Mouse (Mus musculus) MEL (cell line): ENCODE measurements around the gene Cntn5. TPM values are rescaled to one million over a fixed set of nuclear protein-coding genes. Genes with fewer than 3 reads are reported as not detected.

Source experiments
- DNase-seq: peaks from one replicate; pipeline ENCODE4 v3.0.0; 2011; ENCODE audit warnings: low read depth, low spot score
- H3K27ac ChIP-seq: 2 replicates; pipeline ENCODE4 v1.5.1; 2012; ENCODE audit warnings: low read depth, mild to moderate bottlenecking, control low read depth, low read length, moderate library complexity; ENCODE audit not compliant: control insufficient read depth
- H3K27me3 ChIP-seq, 2 experiments: fragments of 150-350 bp in 1 of 2; sonication (generic) in 1 of 2; 2 replicates each; pipeline ENCODE4 v1.6.1; 2012; ENCODE audit warnings: low read length in 2 of 2, mild to moderate bottlenecking in 2 of 2, improper control_type of control experiment in 1 of 2, moderate library complexity in 1 of 2; ENCODE audit not compliant: insufficient read depth in 2 of 2, control insufficient read depth in 1 of 2
- H3K36me3 ChIP-seq, 2 experiments: 2 replicates each; pipeline ENCODE4 v1.6.1; 2012 to 2014; ENCODE audit warnings: low read length in 2 of 2, improper control_type of control experiment in 1 of 2, inconsistent platforms in 1 of 2, mild to moderate bottlenecking in 1 of 2; ENCODE audit not compliant: insufficient read depth in 2 of 2, control insufficient read depth in 1 of 2
- H3K4me1 ChIP-seq, 2 experiments: fragments of 150-350 bp in 1 of 2; sonication (generic) in 1 of 2; 2 replicates each; pipeline ENCODE4 v1.6.1; 2012; ENCODE audit warnings: low read length in 2 of 2, improper control_type of control experiment in 1 of 2, mild to moderate bottlenecking in 1 of 2; ENCODE audit not compliant: insufficient read depth in 2 of 2, control insufficient read depth in 1 of 2
- H3K4me3 ChIP-seq, 2 experiments: fragments of 150-350 bp in 1 of 2; sonication (generic) in 1 of 2; 2 replicates each; pipeline ENCODE4 v1.5.1; 2012; ENCODE audit warnings: low read depth in 2 of 2, low read length in 2 of 2, mild to moderate bottlenecking in 2 of 2, moderate library complexity in 2 of 2, control low read depth in 1 of 2, improper control_type of control experiment in 1 of 2; ENCODE audit not compliant: control insufficient read depth in 1 of 2, insufficient read depth in 1 of 2
- H3K79me2 ChIP-seq: 2 replicates; pipeline ENCODE4 v1.6.1; 2012; ENCODE audit warnings: mild to moderate bottlenecking, low read length, moderate library complexity; ENCODE audit not compliant: control insufficient read depth, poor library complexity, insufficient read depth
- H3K9ac ChIP-seq: 2 replicates; pipeline ENCODE4 v1.6.1; 2012; ENCODE audit warnings: low read depth, mild to moderate bottlenecking, control low read depth, low read length, moderate library complexity; ENCODE audit not compliant: control insufficient read depth, poor library complexity, severe bottlenecking
- H3K9me3 ChIP-seq: fragments of 150-350 bp; sonication (generic); replicated peaks from 2 replicates; pipeline ENCODE4 v1.6.1; 2012; ENCODE audit warnings: mild to moderate bottlenecking, low read length, improper control_type of control experiment, moderate library complexity; ENCODE audit not compliant: insufficient read depth
- CHD2 ChIP-seq: IDR thresholded peaks from 2 replicates; pipeline ENCODE4 v1.6.1; 2011; ENCODE audit warnings: low read length, improper control_type of control experiment
- CTCF ChIP-seq, 3 experiments: IDR thresholded peaks in 2 of 3; conservative IDR thresholded peaks in 1 of 3; 2 replicates each; pipeline ENCODE4 v1.5.1; 2011 to 2012; ENCODE audit warnings: low read length in 3 of 3, low read depth in 2 of 3, mild to moderate bottlenecking in 2 of 3, improper control_type of control experiment in 1 of 3, inconsistent platforms in 1 of 3, mixed read lengths in 1 of 3, moderate library complexity in 1 of 3; ENCODE audit not compliant: control insufficient read depth in 1 of 3, insufficient read depth in 1 of 3, poor library complexity in 1 of 3, severe bottlenecking in 1 of 3
- ELF1 ChIP-seq: IDR thresholded peaks from 2 replicates; pipeline ENCODE4 v1.6.1; 2014; ENCODE audit warnings: low read depth, mild to moderate bottlenecking, inconsistent platforms, low read length, improper control_type of control experiment, moderate library complexity
- EP300 ChIP-seq, 2 experiments: IDR thresholded peaks; 2 replicates each; pipeline ENCODE4 v1.6.1; 2011; ENCODE audit warnings: improper control_type of control experiment in 2 of 2, low read length in 2 of 2, low read depth in 1 of 2, mild to moderate bottlenecking in 1 of 2
- GABPA ChIP-seq: IDR thresholded peaks from 2 replicates; pipeline ENCODE4 v1.6.1; 2012; ENCODE audit warnings: low read depth, mild to moderate bottlenecking, inconsistent platforms, low read length, improper control_type of control experiment, moderate library complexity
- GATA1 ChIP-seq: IDR thresholded peaks from 2 replicates; pipeline ENCODE4 v1.6.1; 2011; ENCODE audit warnings: low read depth, low read length, improper control_type of control experiment
- JUND ChIP-seq: IDR thresholded peaks from 2 replicates; pipeline ENCODE4 v1.6.1; 2011; ENCODE audit warnings: low read depth, mild to moderate bottlenecking, improper control_type of control experiment, low read length
- MAFK ChIP-seq: IDR thresholded peaks from 2 replicates; pipeline ENCODE4 v1.6.1; 2011; ENCODE audit warnings: low read depth, mild to moderate bottlenecking, low read length, improper control_type of control experiment, borderline replicate concordance
- MEF2A ChIP-seq: IDR thresholded peaks from 2 replicates; pipeline ENCODE4 v1.6.1; 2014; ENCODE audit warnings: low read depth, mild to moderate bottlenecking, inconsistent platforms, low read length, improper control_type of control experiment; ENCODE audit not compliant: poor library complexity, insufficient replicate concordance, severe bottlenecking; ENCODE audit errors: extremely low read depth
- MYC ChIP-seq: IDR thresholded peaks from 2 replicates; pipeline ENCODE4 v1.6.1; 2011; ENCODE audit warnings: low read depth, mild to moderate bottlenecking, low read length, improper control_type of control experiment, moderate library complexity
- NELFE ChIP-seq: IDR thresholded peaks from 2 replicates; pipeline ENCODE4 v1.6.1; 2011; ENCODE audit warnings: low read depth, low read length, improper control_type of control experiment
- POLR2A ChIP-seq, 2 experiments: IDR thresholded peaks; 2 replicates each; pipeline ENCODE4 v1.6.1; 2011 to 2012; ENCODE audit warnings: low read length in 2 of 2, mild to moderate bottlenecking in 2 of 2, control low read depth in 1 of 2, improper control_type of control experiment in 1 of 2, low read depth in 1 of 2, moderate library complexity in 1 of 2; ENCODE audit not compliant: control insufficient read depth in 1 of 2, insufficient read depth in 1 of 2, poor library complexity in 1 of 2
- POLR2AphosphoS2 ChIP-seq: IDR thresholded peaks from 2 replicates; pipeline ENCODE4 v1.6.1; 2011; ENCODE audit warnings: low read length, improper control_type of control experiment
- POLR2AphosphoS5 ChIP-seq: IDR thresholded peaks from 2 replicates; pipeline ENCODE4 v1.6.1; 2012; ENCODE audit warnings: low read depth, borderline replicate concordance, mild to moderate bottlenecking, inconsistent platforms, low read length, moderate library complexity, mixed read lengths
- RAD21 ChIP-seq: IDR thresholded peaks from 2 replicates; pipeline ENCODE4 v1.6.1; 2011; ENCODE audit warnings: mild to moderate bottlenecking, low read depth, low read length, improper control_type of control experiment
- RCOR1 ChIP-seq: IDR thresholded peaks from 2 replicates; pipeline ENCODE4 v1.6.1; 2012; ENCODE audit warnings: low read depth, mild to moderate bottlenecking, inconsistent platforms, low read length, improper control_type of control experiment
- SIN3A ChIP-seq: IDR thresholded peaks from 2 replicates; pipeline ENCODE4 v1.6.1; 2012; ENCODE audit warnings: low read length, improper control_type of control experiment, inconsistent platforms
- SMC3 ChIP-seq: IDR thresholded peaks from 2 replicates; pipeline ENCODE4 v1.6.1; 2011; ENCODE audit warnings: low read depth, low read length, improper control_type of control experiment
- TAL1 ChIP-seq: IDR thresholded peaks from 2 replicates; pipeline ENCODE4 v1.6.1; 2012; ENCODE audit warnings: mild to moderate bottlenecking, inconsistent platforms, low read length, moderate library complexity, mixed read lengths
- TBP ChIP-seq: IDR thresholded peaks from 2 replicates; pipeline ENCODE4 v1.8.0; 2011; ENCODE audit warnings: low read depth, low read length, improper control_type of control experiment
- USF1 ChIP-seq: IDR thresholded peaks from 2 replicates; pipeline ENCODE4 v1.6.1; 2014; ENCODE audit warnings: low read depth, mild to moderate bottlenecking, inconsistent platforms, low read length, improper control_type of control experiment, moderate library complexity
- ZMIZ1 ChIP-seq: IDR thresholded peaks from 2 replicates; pipeline ENCODE4 v1.6.1; 2012; ENCODE audit warnings: low read depth, mild to moderate bottlenecking, inconsistent platforms, low read length, improper control_type of control experiment, moderate library complexity
- polyA plus RNA-seq, 2 experiments: library from polyadenylated mRNA; stranded (reverse) in 1 of 2; unstranded in 1 of 2; fragments of >175 nt in 1 of 2; fragments of >200 nt in 1 of 2; gene quantifications; 2 replicates each; pipeline versions ENCODE4 v1.2.1 to v1.2.4; 2012; ENCODE audit warnings: low replicate concordance in 2 of 2, low read depth in 1 of 2; ENCODE audit not compliant: insufficient read length in 2 of 2, insufficient read depth in 1 of 2, missing spikeins in 1 of 2
- total RNA-seq: library from RNA; depleted of rRNA; stranded (reverse); fragments of 300-350 nt; gene quantifications from 2 replicates; pipeline ENCODE4 v1.2.3, GENCODE M21; 2012

Cntn5 gene
- total and polyA plus RNA-seq, 3 experiments: not detected

DNA sequence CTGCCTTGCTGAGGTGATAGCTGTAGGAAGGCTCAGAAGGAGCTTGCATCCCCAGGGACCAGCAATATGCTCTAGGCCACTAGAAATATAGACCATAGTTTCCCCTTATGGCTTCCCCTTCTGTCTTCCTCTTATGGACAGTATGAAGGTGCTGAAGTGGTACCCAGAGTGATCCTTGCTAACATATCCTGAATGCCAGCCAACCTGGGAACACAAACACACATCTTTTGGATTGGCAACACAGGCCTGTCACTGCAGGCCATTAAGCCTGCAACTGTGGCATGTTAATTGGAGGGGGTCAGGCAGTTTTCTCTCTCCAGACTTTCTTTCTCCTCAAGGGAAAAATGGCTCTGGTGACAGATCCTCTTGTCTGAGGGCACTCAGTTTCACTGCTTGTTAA is 828.3 kb downstream of the Cntn5 start:
- DNase-seq: no peak
- Histone ChIP-seq H3K36me3 (no peaks in the 10 kb centered on the region), H3K9ac (no peak overlapping the region), H3K79me2 (no peaks in the 10 kb centered on the region), H3K4me3 (no peak overlapping the region), H3K4me1 (no peaks in the 10 kb centered on the region), H3K27ac (no peak overlapping the region), H3K9me3 (no peaks in the 10 kb centered on the region), H3K27me3 (no peaks in the 10 kb centered on the region)
- TF ChIP-seq TAL1 (no peak), SMC3 (no peak), RAD21 (no peak), POLR2AphosphoS2 (no peak), GABPA (no peak), NELFE (no peak)

DNA sequence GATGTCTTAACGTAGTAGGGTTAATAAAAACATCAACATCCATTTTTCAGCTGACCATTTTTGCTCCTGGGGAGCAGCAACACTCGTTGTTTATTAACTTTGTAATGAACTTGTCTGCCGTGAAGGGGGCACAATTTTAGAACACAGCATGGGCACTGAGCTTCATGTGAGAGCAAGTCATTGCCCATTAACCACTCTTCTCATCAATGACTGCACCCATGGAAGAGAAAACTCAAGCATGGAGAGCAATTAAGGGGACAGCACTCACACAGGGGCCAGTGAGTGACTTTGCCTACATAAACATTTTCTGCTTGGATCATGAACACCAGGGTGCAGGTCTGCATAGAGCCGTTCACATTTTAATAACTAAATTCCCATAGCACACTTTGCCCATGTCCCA is 831.2 kb downstream of the Cntn5 start:
- H3K9me3 ChIP-seq: no peaks in the 10 kb centered on the region
- H3K9ac ChIP-seq: no peak overlapping the region
- H3K27ac ChIP-seq: no peak overlapping the region
- H3K4me3 ChIP-seq: no peak overlapping the region
- no peak for DNase-seq
- no peaks in the 10 kb centered on the region for H3K36me3 ChIP-seq
- TF ChIP-seq POLR2A (IDR thresholded peaks at IDR 0.05; ENCODE audit: control insufficient read depth in 1 of 2, insufficient read depth in 1 of 2, low read depth in 1 of 2, low read length in 2 of 2, poor library complexity in 1 of 2) (no peak), SMC3 (no peak), GATA1 (no peak), USF1 (no peak), CHD2 (no peak), SIN3A (no peak), RAD21 (no peak), MEF2A (no peak), ELF1 (no peak), CTCF (IDR thresholded peaks at IDR 0.05 in 2 of 3, conservative IDR thresholded peaks at IDR 0.05 in 1 of 3; ENCODE audit: control insufficient read depth in 1 of 3, insufficient read depth in 1 of 3, low read depth in 2 of 3, low read length in 3 of 3, poor library complexity in 1 of 3, severe bottlenecking in 1 of 3) (no peak), POLR2AphosphoS2 (no peak), EP300 (IDR thresholded peaks at IDR 0.05; ENCODE audit: low read depth in 1 of 2, low read length in 2 of 2) (no peak), ZMIZ1 (no peak)
- H3K27me3 ChIP-seq: no peaks in the 10 kb centered on the region
- H3K79me2 ChIP-seq: no peaks in the 10 kb centered on the region
- no peaks in the 10 kb centered on the region for H3K4me1 ChIP-seq

DNA sequence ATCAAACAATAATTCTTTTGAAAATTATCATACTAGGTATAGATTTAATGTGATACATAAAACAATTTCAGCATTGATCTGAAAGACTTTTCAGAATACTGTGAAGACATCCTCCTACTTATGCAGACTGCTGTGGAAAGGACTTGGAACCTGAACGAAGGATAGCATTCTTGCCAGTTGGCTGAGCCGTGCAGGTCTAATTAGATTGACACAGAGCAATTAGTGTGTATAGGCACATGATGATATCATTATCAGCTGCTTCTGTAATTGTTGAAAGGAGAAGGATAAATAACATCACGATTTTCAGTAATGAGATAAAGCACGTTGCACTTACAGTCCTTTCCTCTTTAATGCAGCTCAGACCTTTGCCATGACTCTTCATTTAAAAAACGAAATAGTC is 831.7 kb downstream of the Cntn5 start:
- H3K4me3 ChIP-seq: no peak overlapping the region
- DNase-seq: no peak
- H3K79me2 ChIP-seq: no peaks in the 10 kb centered on the region
- no peaks in the 10 kb centered on the region for H3K4me1 ChIP-seq
- no peak for TF ChIP-seq ELF1
- no peak for TF ChIP-seq SMC3
- no peak for TF ChIP-seq RAD21
- no peak for TF ChIP-seq POLR2AphosphoS5
- no peak for TF ChIP-seq TAL1
- no peak for TF ChIP-seq POLR2A (IDR thresholded peaks at IDR 0.05; ENCODE audit: control insufficient read depth in 1 of 2, insufficient read depth in 1 of 2, low read depth in 1 of 2, low read length in 2 of 2, poor library complexity in 1 of 2)
- no peak for TF ChIP-seq MAFK
- TF ChIP-seq SIN3A: no peak
- no peak for TF ChIP-seq TBP
- no peak for TF ChIP-seq GABPA
- TF ChIP-seq MYC: no peak
- no peak for TF ChIP-seq RCOR1
- TF ChIP-seq JUND: no peak
- TF ChIP-seq GATA1: no peak
- H3K27ac ChIP-seq: no peak overlapping the region
- no peaks in the 10 kb centered on the region for H3K27me3 ChIP-seq
- H3K9ac ChIP-seq: no peak overlapping the region
- no peaks in the 10 kb centered on the region for H3K36me3 ChIP-seq
- no peaks in the 10 kb centered on the region for H3K9me3 ChIP-seq
